Mouse (Mus musculus): ENCODE results near the gene Rab34. TPM values are rescaled to one million over a fixed set of nuclear protein-coding genes. Genes with fewer than 3 reads are reported as not detected.

The Rab34 gene
- polyA plus RNA-seq, 1 experiment from 2014 or later: 51.5 TPM

GRCm38 (mm10) chr11:78195101-78195863 is 7.1 kb downstream of the Rab34 start:
- Histone ChIP-seq H3K9ac (ENCODE audit: low read length) (peak overlapping the region; percentile 70), H3K36me3 (ENCODE audit: control insufficient read depth, insufficient read depth) (peaks cover 16% of the 10 kb centered on the region), H3K27ac (ENCODE audit: low read length) (no peak overlapping the region), H3K27me3 (ENCODE audit: control insufficient read depth, insufficient read depth, low read length) (no peaks in the 10 kb centered on the region), H3K9me3 (replicated peaks; ENCODE audit: control insufficient read depth, low read length) (no peaks in the 10 kb centered on the region), H3K4me1 (ENCODE audit: control insufficient read depth, insufficient read depth, low read length) (peaks cover 7% of the 10 kb centered on the region; the same call in 1 of the 2 replicates), H3K4me3 (ENCODE audit: low read length) (peak overlapping the region; percentile 57), H3K4me2 (ENCODE audit: low read depth, low read length) (peak overlapping the region; percentile 70)
- ATAC-seq (replicated peaks; ENCODE audit: extremely low read depth, insufficient read depth, low FRiP score): no peak
- WGBS: 48% methylated on average over 22 of the region's 23 CpGs

- no peak overlapping the region for H3K4me3 ChIP-seq (ENCODE audit: low read length)
- WGBS: 90% methylated on average over 3 of the region's 3 CpGs
- no peaks in the 10 kb centered on the region for H3K9me3 ChIP-seq (replicated peaks; ENCODE audit: control insufficient read depth, low read length)
- H3K9ac ChIP-seq (ENCODE audit: low read length): no peak overlapping the region
- ATAC-seq (replicated peaks; ENCODE audit: extremely low read depth, insufficient read depth, low FRiP score): no peak
- H3K4me2 ChIP-seq (ENCODE audit: low read depth, low read length): no peak overlapping the region
- H3K4me1 ChIP-seq (ENCODE audit: control insufficient read depth, insufficient read depth, low read length): no peaks in the 10 kb centered on the region
- no peaks in the 10 kb centered on the region for H3K27me3 ChIP-seq (ENCODE audit: control insufficient read depth, insufficient read depth, low read length)
- peaks cover 25% of the 10 kb centered on the region for H3K36me3 ChIP-seq (ENCODE audit: control insufficient read depth, insufficient read depth)
- H3K27ac ChIP-seq (ENCODE audit: low read length): no peak overlapping the region
Measured at GRCm38 (mm10) chr11:78202372-78202771, 14.1 kb downstream of the Rab34 start.

- H3K4me1 ChIP-seq (ENCODE audit: control insufficient read depth, insufficient read depth, low read length): no peaks in the 10 kb centered on the region
- no peak overlapping the region for H3K4me3 ChIP-seq (ENCODE audit: low read length)
- H3K36me3 ChIP-seq (ENCODE audit: control insufficient read depth, insufficient read depth): peaks cover 44% of the 10 kb centered on the region
- no peaks in the 10 kb centered on the region for H3K9me3 ChIP-seq (replicated peaks; ENCODE audit: control insufficient read depth, low read length)
- ATAC-seq (replicated peaks; ENCODE audit: extremely low read depth, insufficient read depth, low FRiP score): no peak
- no peak overlapping the region for H3K4me2 ChIP-seq (ENCODE audit: low read depth, low read length)
- H3K27me3 ChIP-seq (ENCODE audit: control insufficient read depth, insufficient read depth, low read length): no peaks in the 10 kb centered on the region
- H3K9ac ChIP-seq (ENCODE audit: low read length): no peak overlapping the region
- whole genome bisulfite sequencing: 77% methylated on average over 6 of the region's 6 CpGs
- H3K27ac ChIP-seq (ENCODE audit: low read length): no peak overlapping the region
Measured at GRCm38 (mm10) chr11:78204287-78204686, 16.1 kb downstream of the Rab34 start.

- no peak overlapping the region for H3K4me3 ChIP-seq (ENCODE audit: low read length)
- WGBS: 78% methylated on average over 13 of the region's 13 CpGs
- no peak overlapping the region for H3K27ac ChIP-seq (ENCODE audit: low read length)
- no peaks in the 10 kb centered on the region for H3K4me1 ChIP-seq (ENCODE audit: control insufficient read depth, insufficient read depth, low read length)
- H3K9me3 ChIP-seq (replicated peaks; ENCODE audit: control insufficient read depth, low read length): no peaks in the 10 kb centered on the region
- no peak overlapping the region for H3K9ac ChIP-seq (ENCODE audit: low read length)
- H3K36me3 ChIP-seq (ENCODE audit: control insufficient read depth, insufficient read depth): peaks cover 56% of the 10 kb centered on the region
- H3K27me3 ChIP-seq (ENCODE audit: control insufficient read depth, insufficient read depth, low read length): no peaks in the 10 kb centered on the region
- no peak for ATAC-seq (replicated peaks; ENCODE audit: extremely low read depth, insufficient read depth, low FRiP score)
- no peak overlapping the region for H3K4me2 ChIP-seq (ENCODE audit: low read depth, low read length)
Measured at GRCm38 (mm10) chr11:78205361-78206206, 17.4 kb downstream of the Rab34 start.

GRCm38 (mm10) chr11:78207190-78207589 is 19.0 kb downstream of the Rab34 start:
- Histone ChIP-seq H3K4me3 (ENCODE audit: low read length) (no peak overlapping the region), H3K27me3 (ENCODE audit: control insufficient read depth, insufficient read depth, low read length) (no peaks in the 10 kb centered on the region), H3K4me2 (ENCODE audit: low read depth, low read length) (no peak overlapping the region), H3K27ac (ENCODE audit: low read length) (no peak overlapping the region), H3K4me1 (ENCODE audit: control insufficient read depth, insufficient read depth, low read length) (no peaks in the 10 kb centered on the region), H3K36me3 (ENCODE audit: control insufficient read depth, insufficient read depth) (peaks cover 67% of the 10 kb centered on the region), H3K9ac (ENCODE audit: low read length) (no peak overlapping the region), H3K9me3 (replicated peaks; ENCODE audit: control insufficient read depth, low read length) (no peaks in the 10 kb centered on the region)
- ATAC-seq (replicated peaks; ENCODE audit: extremely low read depth, insufficient read depth, low FRiP score): no peak
- 88% methylated on average over 7 of the region's 7 CpGs for WGBS

GRCm38 (mm10) chr11:78209886-78210285 is 21.7 kb downstream of the Rab34 start:
- Histone ChIP-seq H3K36me3 (ENCODE audit: control insufficient read depth, insufficient read depth) (peaks cover 76% of the 10 kb centered on the region), H3K9me3 (replicated peaks; ENCODE audit: control insufficient read depth, low read length) (no peaks in the 10 kb centered on the region), H3K27me3 (ENCODE audit: control insufficient read depth, insufficient read depth, low read length) (no peaks in the 10 kb centered on the region), H3K9ac (ENCODE audit: low read length) (no peak overlapping the region), H3K4me1 (ENCODE audit: control insufficient read depth, insufficient read depth, low read length) (no peaks in the 10 kb centered on the region), H3K4me2 (ENCODE audit: low read depth, low read length) (no peak overlapping the region), H3K4me3 (ENCODE audit: low read length) (no peak overlapping the region), H3K27ac (ENCODE audit: low read length) (no peak overlapping the region)
- ATAC-seq (replicated peaks; ENCODE audit: extremely low read depth, insufficient read depth, low FRiP score): no peak
- 86% methylated on average over 6 of the region's 6 CpGs for WGBS

- H3K4me1 ChIP-seq (ENCODE audit: control insufficient read depth, insufficient read depth, low read length): no peaks in the 10 kb centered on the region
- peaks cover 75% of the 10 kb centered on the region for H3K36me3 ChIP-seq (ENCODE audit: control insufficient read depth, insufficient read depth)
- H3K9me3 ChIP-seq (replicated peaks; ENCODE audit: control insufficient read depth, low read length): no peaks in the 10 kb centered on the region
- no peaks in the 10 kb centered on the region for H3K27me3 ChIP-seq (ENCODE audit: control insufficient read depth, insufficient read depth, low read length)
- H3K4me2 ChIP-seq (ENCODE audit: low read depth, low read length): no peak overlapping the region
- 69% methylated on average over 7 of the region's 7 CpGs for WGBS
- no peak for ATAC-seq (replicated peaks; ENCODE audit: extremely low read depth, insufficient read depth, low FRiP score)
- H3K4me3 ChIP-seq (ENCODE audit: low read length): no peak overlapping the region
- H3K9ac ChIP-seq (ENCODE audit: low read length): no peak overlapping the region
- no peak overlapping the region for H3K27ac ChIP-seq (ENCODE audit: low read length)
Measured at GRCm38 (mm10) chr11:78210615-78211014, 22.4 kb downstream of the Rab34 start.

GRCm38 (mm10) chr11:78211513-78211912 is 23.3 kb downstream of the Rab34 start:
- Histone ChIP-seq H3K27ac (ENCODE audit: low read length) (no peak overlapping the region), H3K27me3 (ENCODE audit: control insufficient read depth, insufficient read depth, low read length) (no peaks in the 10 kb centered on the region), H3K4me2 (ENCODE audit: low read depth, low read length) (no peak overlapping the region), H3K9ac (ENCODE audit: low read length) (no peak overlapping the region), H3K4me1 (ENCODE audit: control insufficient read depth, insufficient read depth, low read length) (no peaks in the 10 kb centered on the region), H3K9me3 (replicated peaks; ENCODE audit: control insufficient read depth, low read length) (no peaks in the 10 kb centered on the region), H3K36me3 (ENCODE audit: control insufficient read depth, insufficient read depth) (peaks cover 75% of the 10 kb centered on the region), H3K4me3 (ENCODE audit: low read length) (no peak overlapping the region)
- ATAC-seq (replicated peaks; ENCODE audit: extremely low read depth, insufficient read depth, low FRiP score): no peak
- 92% methylated on average over 5 of the region's 5 CpGs for WGBS
